Mouse (Mus musculus) bone marrow macrophage, adult 2 months (primary cell): ENCODE measurements around the gene Psmb8. TPM values are rescaled to one million over a fixed set of nuclear protein-coding genes. Genes with fewer than 3 reads are reported as not detected.
"Not testable (repeated sequence)": the region's sequence is repeated elsewhere in the genome, so short reads cannot be mapped to it uniquely, and the experiment has no call there.

Experiments used
- H3K27ac ChIP-seq: 2 replicates; pipeline ENCODE4 v1.5.1; 2012; ENCODE audit warnings: low read depth, low read length; ENCODE audit not compliant: insufficient read depth
- H3K4me1 ChIP-seq: 2 replicates; pipeline ENCODE4 v1.6.1; 2012; ENCODE audit warnings: low read length; ENCODE audit not compliant: control insufficient read depth, insufficient read depth
- H3K4me3 ChIP-seq: 2 replicates; pipeline ENCODE4 v1.5.1; 2012; ENCODE audit warnings: mild to moderate bottlenecking, low read length, moderate library complexity; ENCODE audit not compliant: insufficient read depth
- CTCF ChIP-seq: IDR thresholded peaks from 2 replicates; pipeline ENCODE4 v1.5.1; 2012; ENCODE audit warnings: low read depth, mild to moderate bottlenecking, low read length, moderate library complexity
- POLR2A ChIP-seq: IDR thresholded peaks from 2 replicates; pipeline ENCODE4 v1.6.1; 2012; ENCODE audit warnings: mild to moderate bottlenecking, low read depth, low read length, borderline replicate concordance
- polyA plus RNA-seq: library from polyadenylated mRNA; stranded (reverse); fragments of >200 nt; gene quantifications from 2 replicates; pipeline ENCODE4 v1.2.4, GENCODE M21; 2012; ENCODE audit not compliant: missing spikeins, insufficient read depth, insufficient read length

The Psmb8 gene
- polyA plus RNA-seq, 1 experiment = 201 TPM

DNA sequence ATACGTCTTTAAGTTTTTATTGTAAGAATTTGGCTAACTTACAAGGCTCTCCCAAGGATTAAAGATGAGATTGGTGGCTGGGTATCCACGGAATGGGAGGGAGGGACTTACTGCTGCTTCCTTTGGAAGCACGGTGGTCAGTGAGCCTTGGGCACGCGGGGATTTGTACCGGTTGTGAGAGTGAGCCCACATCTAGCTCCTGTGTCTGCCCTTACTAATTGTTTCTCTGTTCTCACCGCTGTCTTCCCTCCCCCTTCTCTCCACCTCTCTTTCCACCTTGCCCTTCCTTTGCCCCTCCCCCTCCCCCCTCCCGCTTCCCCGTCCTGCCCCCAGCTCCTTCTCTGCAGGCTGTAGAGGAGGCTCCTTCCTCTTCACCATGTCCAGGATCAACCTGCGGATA, 10.9 kb downstream of the Psmb8 start:
- H3K4me1 ChIP-seq = peaks cover 6% of the 10 kb centered on the region; the same call in 1 of the 2 replicates
- TF ChIP-seq CTCF = no peak
- no peak for TF ChIP-seq POLR2A
- no peak overlapping the region for H3K4me3 ChIP-seq
- no peak overlapping the region for H3K27ac ChIP-seq

- Histone ChIP-seq H3K27ac (no peak overlapping the region), H3K4me3 (no peak overlapping the region), H3K4me1 (peaks cover 6% of the 10 kb centered on the region; the same call in 1 of the 2 replicates)
- TF ChIP-seq CTCF (no peak), POLR2A (no peak)
These were observed 12.2 kb downstream of the Psmb8 start for GRCm38 (mm10) chr17:34209680-34210079.

DNA sequence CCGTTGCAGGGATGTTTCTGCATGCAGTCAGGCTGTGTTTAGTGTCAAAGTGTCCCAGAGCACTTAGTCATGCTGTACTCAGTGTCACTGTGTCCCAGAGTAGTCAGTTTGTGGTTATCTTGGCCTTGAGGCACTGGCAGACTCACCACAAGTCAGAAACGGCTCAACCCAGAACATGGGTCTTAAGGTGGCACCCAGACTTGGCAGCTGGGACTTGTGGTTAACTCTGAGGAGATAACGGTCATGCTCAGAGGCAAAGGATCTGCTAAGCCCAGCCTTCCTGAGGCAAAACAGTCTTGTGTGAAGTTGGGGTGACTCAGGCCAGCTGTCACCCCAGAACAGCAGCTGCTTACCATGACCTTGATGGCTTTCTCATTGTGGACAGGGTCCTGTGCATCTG, 13.1 kb downstream of the Psmb8 start:
- Histone ChIP-seq H3K27ac (no peak overlapping the region), H3K4me1 (0 out of 2 replicates have a peak, but pooled peaks cover 2% of the 10 kb centered on the region), H3K4me3 (no peak overlapping the region)
- TF ChIP-seq POLR2A = no peak
- no peak for TF ChIP-seq CTCF

GRCm38 (mm10) chr17:34211746-34212365, 14.3 kb downstream of the Psmb8 start:
- no peaks in the 10 kb centered on the region for H3K4me1 ChIP-seq
- no peak for TF ChIP-seq CTCF
- no peak for TF ChIP-seq POLR2A
- no peak overlapping the region for H3K27ac ChIP-seq
- H3K4me3 ChIP-seq = no peak overlapping the region

DNA sequence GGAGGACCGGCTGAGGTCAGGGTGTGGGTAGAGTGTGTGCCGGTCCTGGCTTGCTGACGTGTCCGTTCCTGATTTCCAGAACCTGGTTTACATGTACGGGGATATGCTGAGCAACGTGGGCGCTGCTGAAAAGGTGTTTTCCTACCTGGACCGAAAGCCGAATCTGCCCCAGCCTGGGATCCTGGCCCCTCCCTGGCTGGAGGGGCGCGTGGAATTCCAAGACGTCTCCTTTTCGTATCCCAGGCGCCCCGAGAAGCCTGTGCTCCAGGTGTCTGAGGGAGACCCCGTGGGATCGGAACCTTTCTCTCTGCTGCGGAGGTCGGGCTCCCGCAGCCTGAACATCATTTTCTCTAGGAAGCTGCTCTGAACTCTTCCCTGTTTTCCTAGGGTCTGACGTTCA, 16.4 kb downstream of the Psmb8 start:
- Histone ChIP-seq H3K27ac (no peak overlapping the region), H3K4me3 (no peak overlapping the region), H3K4me1 (no peaks in the 10 kb centered on the region)
- TF ChIP-seq POLR2A = no peak
- no peak for TF ChIP-seq CTCF

- Histone ChIP-seq H3K4me1 (no peaks in the 10 kb centered on the region), H3K4me3 (no peak overlapping the region), H3K27ac (no peak overlapping the region)
- no peak for TF ChIP-seq POLR2A
These were observed 17.7 kb downstream of the Psmb8 start for GRCm38 (mm10) chr17:34215176-34215575.

DNA sequence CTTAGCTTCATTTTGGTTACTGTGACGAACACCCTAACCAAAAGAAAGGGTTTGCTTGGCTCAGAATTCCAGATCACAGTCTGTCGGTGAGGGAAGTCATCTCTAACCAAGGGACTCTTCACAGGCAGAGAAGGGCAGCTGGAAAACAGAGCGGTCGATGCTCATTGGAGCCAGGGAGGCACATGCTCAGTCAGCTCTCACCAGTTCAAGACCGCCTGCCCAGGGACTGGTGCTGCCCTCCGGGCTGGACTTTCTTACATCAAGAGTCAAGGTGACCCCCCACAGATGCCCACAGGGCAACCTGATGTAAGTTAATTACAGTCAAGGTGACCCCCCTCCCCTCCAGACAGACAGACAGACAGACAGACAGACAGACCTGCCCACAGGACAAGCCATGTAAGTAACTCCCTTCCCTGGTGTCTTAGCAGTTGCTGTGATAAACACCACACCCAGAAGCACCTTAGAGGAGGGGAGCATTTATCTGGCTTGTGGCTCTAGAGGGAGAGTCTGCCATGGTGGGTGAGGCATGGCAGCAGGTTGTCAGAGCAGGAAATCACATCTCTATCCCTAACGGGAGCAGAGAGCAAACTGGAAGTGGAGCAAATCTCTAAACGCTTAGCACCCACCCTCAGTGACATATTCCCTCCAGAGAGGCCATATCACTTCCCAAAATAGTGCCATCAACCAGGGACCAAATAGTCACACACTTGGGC, 19.9 kb downstream of the Psmb8 start:
- Histone ChIP-seq H3K27ac (no peak overlapping the region), H3K4me1 (no peaks in the 10 kb centered on the region), H3K4me3 (no peak overlapping the region)
- TF ChIP-seq POLR2A = no peak
- TF ChIP-seq CTCF = no peak

DNA sequence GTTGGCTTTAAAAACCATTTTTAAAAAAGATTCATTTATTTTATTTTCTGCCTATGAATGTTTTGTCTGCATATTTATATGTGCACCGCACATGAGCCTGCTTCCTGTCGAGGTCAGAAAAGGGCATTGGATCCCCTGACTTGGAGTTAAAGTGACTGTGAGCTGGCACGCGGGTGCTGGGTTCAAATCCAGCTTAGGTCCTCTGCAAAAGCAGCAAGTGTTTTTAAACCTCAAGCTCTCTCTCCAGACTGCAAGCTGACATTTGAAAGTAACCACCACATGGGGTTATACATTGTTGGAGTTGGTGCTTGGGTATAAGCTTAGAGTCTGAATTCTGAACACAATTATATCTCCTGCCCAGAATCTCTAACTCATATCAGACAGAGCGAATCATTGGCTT, 20.5 kb downstream of the Psmb8 start:
- no peak overlapping the region for H3K27ac ChIP-seq
- no peaks in the 10 kb centered on the region for H3K4me1 ChIP-seq
- TF ChIP-seq CTCF (no peak), POLR2A (no peak)
- H3K4me3 ChIP-seq = no peak overlapping the region

DNA sequence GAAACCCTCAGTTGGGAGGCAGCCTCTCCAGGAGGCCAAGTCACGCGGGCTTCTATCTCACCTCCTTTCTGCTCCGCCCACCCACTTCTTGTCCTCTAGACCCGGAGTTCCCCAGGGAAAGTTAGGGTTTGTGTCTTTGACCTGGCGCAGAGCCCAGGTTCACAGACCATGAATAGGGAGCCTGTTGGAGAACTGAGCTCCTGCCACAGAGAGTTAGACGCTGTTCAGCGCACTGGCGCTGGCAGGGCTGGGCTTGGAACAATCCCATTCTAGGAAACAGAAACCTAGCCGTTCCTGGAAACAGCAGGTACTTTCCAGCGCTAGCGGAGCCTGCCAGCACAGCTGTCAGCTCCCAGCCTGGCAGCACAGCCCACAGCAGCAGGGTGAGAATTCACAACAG, 21.2 kb downstream of the Psmb8 start:
- Histone ChIP-seq H3K27ac (no peak overlapping the region), H3K4me1 (no peaks in the 10 kb centered on the region), H3K4me3 (no peak overlapping the region)
- TF ChIP-seq CTCF (no peak), POLR2A (no peak)

DNA sequence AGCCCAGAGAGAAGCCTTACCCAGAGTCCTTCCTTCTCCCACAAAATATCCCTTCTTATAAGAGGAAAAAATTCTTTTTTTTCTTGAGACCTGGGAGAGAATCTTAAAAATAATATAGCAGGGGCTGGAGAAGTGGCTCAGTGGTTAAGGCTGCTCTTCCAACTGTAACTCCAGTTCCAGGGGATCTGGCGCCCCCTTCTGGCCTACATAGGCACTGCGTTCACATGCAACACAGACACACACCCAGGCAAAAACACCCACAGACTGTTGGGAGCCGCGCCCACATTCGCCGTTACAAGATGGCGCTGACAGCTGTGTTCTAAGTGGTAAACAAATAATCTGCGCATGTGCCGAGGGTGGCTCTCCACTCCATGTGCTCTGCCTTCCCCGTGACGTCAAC, 21.6 kb downstream of the Psmb8 start:
- TF ChIP-seq CTCF = peak; percentile 23; the same call in 1 of the 2 replicates
- not testable (repeated sequence) for H3K4me3 ChIP-seq, H3K4me1 ChIP-seq, H3K27ac ChIP-seq

DNA sequence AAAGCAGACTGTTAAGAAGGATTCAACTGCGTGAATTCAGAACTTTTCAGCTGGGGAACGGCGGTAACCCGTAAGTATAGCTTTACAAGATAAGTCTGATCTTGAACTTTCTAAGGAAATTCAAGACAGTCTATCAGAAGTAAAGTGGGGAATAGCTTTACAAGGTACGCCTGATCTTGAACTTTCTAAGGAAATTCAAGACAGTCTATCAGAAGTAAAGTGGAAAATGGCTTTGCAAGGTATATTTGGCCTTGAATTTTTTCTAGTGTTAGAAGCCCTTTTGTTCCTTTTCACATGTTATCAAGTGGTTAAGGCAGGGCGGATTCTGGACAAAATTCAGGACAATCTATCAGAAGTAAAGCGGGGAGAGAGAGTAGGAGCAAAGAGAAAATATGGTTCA, 22.3 kb downstream of the Psmb8 start:
- H3K27ac ChIP-seq, H3K4me3 ChIP-seq, H3K4me1 ChIP-seq: not testable (repeated sequence)

GRCm38 (mm10) chr17:34220401-34220800, 22.9 kb downstream of the Psmb8 start:
- H3K27ac ChIP-seq, H3K4me1 ChIP-seq, H3K4me3 ChIP-seq: not testable (repeated sequence)
